Mouse (Mus musculus) kidney, embryonic 16.5 days (tissue): ENCODE measurements around the gene Lenep. TPM values are rescaled to one million over a fixed set of nuclear protein-coding genes. Genes with fewer than 3 reads are reported as not detected.

Experiments used
- ATAC-seq: fragments of 200-750 bp; cut with Nextera tagmentation; 2 replicates; pipeline ENCODE4 v1.8.0; 2017; ENCODE audit warnings: moderate TSS enrichment; ENCODE audit not compliant: low FRiP score, low TSS enrichment
- H3K27ac ChIP-seq: fragments of 300-500 bp; sonication (generic); 2 replicates; pipeline ENCODE4 v1.5.1; 2014; ENCODE audit warnings: low read length
- H3K27me3 ChIP-seq: fragments of 300-500 bp; sonication (generic); 2 replicates; pipeline ENCODE4 v1.6.1; 2014; ENCODE audit warnings: low read length, control low read depth, mixed read lengths; ENCODE audit not compliant: insufficient read depth
- H3K36me3 ChIP-seq: fragments of 300-500 bp; sonication (generic); 2 replicates; pipeline ENCODE4 v1.6.1; 2014; ENCODE audit warnings: low read length, control low read depth, mixed read lengths; ENCODE audit not compliant: insufficient read depth
- H3K4me1 ChIP-seq: fragments of 300-500 bp; sonication (generic); 2 replicates; pipeline ENCODE4 v1.6.1; 2014; ENCODE audit warnings: low read length, control low read depth, mixed read lengths; ENCODE audit not compliant: insufficient read depth
- H3K4me2 ChIP-seq: fragments of 300-500 bp; sonication (generic); replicated peaks from 2 replicates; pipeline ENCODE4 v1.6.1; 2014; ENCODE audit warnings: low read depth, low read length
- H3K4me3 ChIP-seq: fragments of 300-500 bp; sonication (generic); 2 replicates; pipeline ENCODE4 v1.5.1; 2014; ENCODE audit warnings: mild to moderate bottlenecking, low read length
- H3K9ac ChIP-seq: fragments of 300-500 bp; sonication (generic); replicated peaks from 2 replicates; pipeline ENCODE4 v1.6.1; 2014; ENCODE audit warnings: low read length
- H3K9me3 ChIP-seq: fragments of 300-500 bp; sonication (generic); 2 replicates; pipeline ENCODE4 v1.6.1; 2016; ENCODE audit warnings: low read length, control low read depth
- WGBS: fragments of 180-500 bp; shearing (Covaris S2); extraction: QIAGEN DNeasy Blood & Tissue Kit; methylation state at CpG from one replicate; pipeline ENCODE4 v1.1.7; 2014; 5-methylcytosine and 5-hydroxymethylcytosine counted together
- polyA plus RNA-seq: library from polyadenylated mRNA; unstranded; fragments of >200 nt; fragmentation: Nextera tagmentation; extraction: Ambion mirVana; gene quantifications from 2 replicates; pipeline ENCODE4 v1.2.1, GENCODE M21; 2015

The Lenep gene
- polyA plus RNA-seq, 1 experiment from 2014 or later: 1.3 TPM

GRCm38 (mm10) chr3:89394894-89395256, 7.7 kb downstream of the Lenep start:
- no peaks in the 10 kb centered on the region for H3K36me3 ChIP-seq
- H3K27ac ChIP-seq: peak overlapping the region; percentile 98
- ATAC-seq: peak; percentile 11
- H3K4me1 ChIP-seq: peaks cover 44% of the 10 kb centered on the region
- H3K9ac ChIP-seq: peak overlapping the region; percentile 85
- peak overlapping the region; percentile 73 for H3K4me3 ChIP-seq
- no peaks in the 10 kb centered on the region for H3K9me3 ChIP-seq
- H3K27me3 ChIP-seq: no peaks in the 10 kb centered on the region
- WGBS: under 1% methylated on average over 10 of the region's 12 CpGs
- peak overlapping the region; percentile 99 for H3K4me2 ChIP-seq

GRCm38 (mm10) chr3:89394006-89394893, 8.3 kb downstream of the Lenep start, which contains the start of gene Zbtb7b:
Gene Zbtb7b (minus strand): TSS chr3:89394776.
- Histone ChIP-seq H3K4me2 (peak within 1 kb of the TSS; percentile 99), H3K4me3 (peak within 1 kb of the TSS; percentile 73), H3K27ac (peak within 1 kb of the TSS; percentile 98), H3K9me3 (no peaks in the 10 kb centered on the region), H3K27me3 (no peaks in the 10 kb centered on the region), H3K4me1 (peaks cover 46% of the 10 kb centered on the region), H3K9ac (peak within 1 kb of the TSS; percentile 85), H3K36me3 (no peaks in the 10 kb centered on the region)
- WGBS: under 1% methylated on average over 38 of the region's 42 CpGs
- ATAC-seq: peak; percentile 58

DNA sequence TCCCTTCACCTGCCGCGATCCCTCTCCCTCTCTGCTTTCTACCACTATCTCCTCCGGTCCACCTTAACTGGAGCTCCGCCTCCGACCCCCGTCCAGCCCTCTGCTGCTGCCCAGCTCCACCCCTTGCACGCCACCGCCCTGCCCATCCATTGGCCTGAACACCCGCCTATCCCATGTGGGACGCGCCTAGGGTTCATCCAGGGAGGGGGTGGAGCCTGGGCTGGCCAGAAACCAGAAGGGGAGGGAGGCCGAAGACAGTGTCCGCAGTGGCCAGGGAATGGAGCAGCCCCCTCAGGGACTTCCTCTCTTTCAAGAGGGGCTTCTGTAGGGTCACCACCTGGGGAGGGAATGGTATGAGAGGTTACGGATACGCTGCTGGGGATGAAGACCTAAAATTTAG, 9.0 kb downstream of the Lenep start:
- Histone ChIP-seq H3K27ac (peak overlapping the region; percentile 98), H3K4me1 (peaks cover 46% of the 10 kb centered on the region), H3K4me2 (peak overlapping the region; percentile 99), H3K4me3 (peak overlapping the region; percentile 73), H3K9me3 (no peaks in the 10 kb centered on the region), H3K36me3 (no peaks in the 10 kb centered on the region), H3K27me3 (no peaks in the 10 kb centered on the region), H3K9ac (peak overlapping the region; percentile 85)
- peak; percentile 94 for ATAC-seq
- WGBS: 0% methylated on average over 15 of the region's 15 CpGs

DNA sequence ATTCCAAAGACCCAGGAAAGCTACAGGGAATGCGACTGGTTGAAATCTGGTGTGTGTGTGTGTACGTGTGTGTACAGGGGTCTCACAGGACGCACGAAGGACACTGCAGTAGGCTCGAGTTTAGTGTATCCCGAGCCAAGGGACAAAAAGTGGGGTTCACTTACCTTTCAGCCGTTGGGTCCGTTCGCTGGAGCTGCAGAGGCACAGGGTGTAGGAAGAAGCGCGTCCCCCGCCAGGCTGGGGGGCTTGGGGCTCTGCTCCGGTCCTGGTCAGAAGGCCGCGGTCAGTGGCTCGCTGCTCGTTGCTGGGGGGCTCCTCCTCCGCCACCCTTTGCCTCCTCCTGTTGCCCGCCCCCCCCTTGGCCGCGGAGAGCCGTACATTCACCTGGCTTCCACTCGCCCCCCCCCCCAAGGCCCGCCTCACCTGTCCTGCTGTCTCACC, 9.7 kb downstream of the Lenep start:
- ATAC-seq: no peak
- Histone ChIP-seq H3K4me3 (peak overlapping the region; percentile 73), H3K9me3 (no peaks in the 10 kb centered on the region), H3K36me3 (no peaks in the 10 kb centered on the region), H3K27ac (peak overlapping the region; percentile 87), H3K4me2 (peak overlapping the region; percentile 99), H3K9ac (peak overlapping the region; percentile 80), H3K4me1 (peaks cover 46% of the 10 kb centered on the region), H3K27me3 (no peaks in the 10 kb centered on the region)
- under 1% methylated on average over 17 of the region's 24 CpGs for WGBS

- Histone ChIP-seq H3K9ac (peak overlapping the region; percentile 80), H3K27me3 (no peaks in the 10 kb centered on the region), H3K27ac (peak overlapping the region; percentile 87), H3K4me2 (peak overlapping the region; percentile 99), H3K9me3 (no peaks in the 10 kb centered on the region), H3K36me3 (no peaks in the 10 kb centered on the region), H3K4me1 (peaks cover 55% of the 10 kb centered on the region), H3K4me3 (peak overlapping the region; percentile 73)
- WGBS: under 1% methylated on average over 54 of the region's 56 CpGs
- ATAC-seq: no peak
These were observed 10.7 kb downstream of the Lenep start for GRCm38 (mm10) chr3:89391663-89392511.

GRCm38 (mm10) chr3:89390699-89391662, 11.6 kb downstream of the Lenep start:
- Histone ChIP-seq H3K4me3 (peak overlapping the region; percentile 73), H3K4me2 (peak overlapping the region; percentile 99), H3K27ac (peak overlapping the region; percentile 87), H3K9me3 (no peaks in the 10 kb centered on the region), H3K9ac (peak overlapping the region; percentile 80), H3K4me1 (peaks cover 57% of the 10 kb centered on the region), H3K36me3 (no peaks in the 10 kb centered on the region), H3K27me3 (no peaks in the 10 kb centered on the region)
- WGBS: 10% methylated on average over 19 of the region's 19 CpGs
- no peak for ATAC-seq

- 40% methylated on average over 5 of the region's 5 CpGs for WGBS
- no peak for ATAC-seq
These were observed 12.5 kb downstream of the Lenep start for GRCm38 (mm10) chr3:89390111-89390515.

DNA sequence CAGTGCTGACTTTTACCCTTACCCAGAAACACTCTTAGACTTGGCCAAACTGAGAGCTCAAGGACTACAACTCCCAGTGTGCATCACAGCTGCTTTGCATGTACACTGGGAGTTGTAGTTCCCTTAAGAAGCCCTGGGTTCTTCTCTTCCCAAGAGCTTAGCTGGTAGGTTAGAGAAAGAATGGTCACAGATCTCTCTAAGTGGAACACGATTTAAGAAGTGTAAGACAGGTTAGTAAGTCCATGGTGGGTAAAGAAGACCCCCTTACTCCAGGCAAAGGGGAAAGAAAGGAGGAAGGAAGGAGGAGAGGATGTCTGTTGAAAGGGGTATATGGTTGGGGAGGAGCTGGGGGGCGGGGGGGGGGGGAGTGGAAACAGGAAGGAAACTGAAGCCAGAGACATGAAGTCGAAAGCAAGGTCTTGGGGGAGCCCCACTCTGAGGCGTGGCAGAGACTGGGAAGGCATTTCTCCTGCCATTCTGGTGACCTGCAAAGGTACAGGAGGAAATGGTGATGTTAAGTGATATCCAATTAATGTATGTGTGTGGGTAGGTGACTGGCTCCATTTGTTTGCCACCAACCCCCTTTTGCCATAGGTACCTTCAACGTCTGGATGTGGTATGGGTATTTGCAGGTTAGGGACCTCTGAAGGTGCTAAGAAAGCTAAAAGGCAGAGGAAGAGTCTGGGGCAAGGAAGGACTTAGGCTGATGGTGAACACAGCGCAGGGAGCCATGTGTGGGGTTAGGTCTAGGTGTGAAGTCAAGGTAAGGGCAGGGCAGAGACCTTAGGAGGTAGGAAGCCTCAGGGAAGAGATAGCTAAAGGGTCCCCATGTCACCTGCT, 13.5 kb downstream of the Lenep start:
- no peaks in the 10 kb centered on the region for H3K27me3 ChIP-seq
- H3K36me3 ChIP-seq: no peaks in the 10 kb centered on the region
- no peak overlapping the region for H3K4me2 ChIP-seq
- peaks cover 59% of the 10 kb centered on the region for H3K4me1 ChIP-seq
- H3K27ac ChIP-seq: no peak overlapping the region
- H3K9ac ChIP-seq: no peak overlapping the region
- ATAC-seq: no peak
- 53% methylated on average over 6 of the region's 6 CpGs for WGBS
- no peak overlapping the region for H3K4me3 ChIP-seq
- no peaks in the 10 kb centered on the region for H3K9me3 ChIP-seq

More at GRCm38 (mm10) chr3:89390111-89390515, 12.5 kb downstream of the Lenep start:
- Histone ChIP-seq H3K27me3 (no peaks in the 10 kb centered on the region), H3K9ac (no peak overlapping the region), H3K4me1 (peaks cover 56% of the 10 kb centered on the region), H3K4me3 (0 out of 2 replicates have a peak overlapping the region, but pooled peaks have one; percentile 2), H3K4me2 (peak overlapping the region; percentile 99), H3K27ac (peak overlapping the region; percentile 87; the same call in 1 of the 2 replicates), H3K9me3 (no peaks in the 10 kb centered on the region), H3K36me3 (no peaks in the 10 kb centered on the region)
